Comparison of ENCODE assay signal across 13 mouse cellular contexts in the genomic region with DNA sequence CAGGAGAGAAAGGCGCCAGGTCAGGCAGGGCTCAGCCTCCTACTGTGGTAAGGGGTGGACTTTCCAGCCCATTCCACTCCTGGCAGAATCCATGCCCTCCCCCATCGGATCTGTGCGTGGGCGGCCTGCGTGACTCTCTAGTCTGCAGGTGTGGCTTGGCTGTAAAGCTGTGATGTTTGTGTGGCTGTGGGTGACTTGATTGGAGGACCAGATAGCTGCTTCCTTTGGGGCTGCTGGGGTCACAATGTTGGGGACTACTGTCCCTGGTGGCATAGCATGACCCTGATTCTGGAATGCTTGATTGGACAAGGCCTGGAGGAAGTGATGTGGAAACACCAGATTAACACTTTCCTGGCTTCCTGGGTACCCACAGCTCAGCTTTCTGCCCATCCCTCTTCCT. TPM values are rescaled to one million over a fixed set of nuclear protein-coding genes. Genes with fewer than 3 reads are reported as not detected.
DNase-seq lines count a peak whose midpoint lies in the region; ATAC-seq and TF ChIP-seq lines count a peak whose summit lies in the region.
"Had no signal": no experiment of that assay in that cellular context is flagged by ENCODE, and none has a peak within 500 bp of the region (broad histone marks: within the 10 kb centered on the region; RNA-seq: fewer than 3 reads in every experiment).

No protein-coding gene starts in this region.

- no peaks in the 10 kb centered on the region for H3K36me3 ChIP-seq in forebrain, embryonic 14.5 days (ENCODE audit: control insufficient read depth, insufficient read depth, low read length)
- no peaks in the 10 kb centered on the region for H3K36me3 ChIP-seq in limb, embryonic 12.5 days
- H3K36me3 ChIP-seq: heart, embryonic 13.5 days had no signal

- H3K4me3 ChIP-seq in left cerebral cortex, adult 2 months = peak overlapping the region; percentile 73
- H3K4me3 ChIP-seq in forebrain, embryonic 14.5 days (ENCODE audit: low read depth, low read length) = peak overlapping the region; percentile 64
- 0 out of 2 replicates have a peak overlapping the region, but pooled peaks have one; percentile 66 for H3K4me3 ChIP-seq in limb, embryonic 12.5 days (replicated peaks)

- no peak for ATAC-seq in forebrain, embryonic 14.5 days
- ATAC-seq in limb, embryonic 12.5 days (ENCODE audit: insufficient number of reproducible peaks, insufficient read depth, low FRiP score, low TSS enrichment, low read depth) = no peak
- ATAC-seq: activated CD4-positive, CD25-positive, alpha-beta regulatory T cell, adult 4 months had no signal

- 28% methylated on average over 5 of the region's 5 CpGs for WGBS in forebrain, embryonic 14.5 days
- 41% methylated on average over 5 of the region's 5 CpGs for WGBS in limb, embryonic 12.5 days

- H3K27me3 ChIP-seq in forebrain, embryonic 14.5 days (replicated peaks; ENCODE audit: control insufficient read depth, insufficient read depth, low read length) = no peaks in the 10 kb centered on the region
- H3K27me3 ChIP-seq in limb, embryonic 12.5 days = peaks cover 37% of the 10 kb centered on the region

- intact Hi-C loops in left cerebral cortex, adult 2 months (cut with DNase I) = loop anchor here (5.0 kb wide), 1 partner anchor 176 kb away; a partner anchor contains a TSS

- no peak for TF ChIP-seq CTCF in left cerebral cortex, adult 2 months (IDR thresholded peaks at IDR 0.05)

- no peaks in the 10 kb centered on the region for H3K9me3 ChIP-seq in forebrain, embryonic 14.5 days (replicated peaks; ENCODE audit: control insufficient read depth, low read length)
- no peaks in the 10 kb centered on the region for H3K9me3 ChIP-seq in limb, embryonic 12.5 days
- H3K9me3 ChIP-seq: heart, embryonic 13.5 days had no signal

- peaks cover 9% of the 10 kb centered on the region; the same call in 1 of the 2 replicates for H3K4me1 ChIP-seq in forebrain, embryonic 14.5 days (ENCODE audit: control insufficient read depth, insufficient read depth, low read length)
- H3K4me1 ChIP-seq in limb, embryonic 12.5 days (replicated peaks) = peaks cover 6% of the 10 kb centered on the region; the same call in 1 of the 2 replicates

- H3K9ac ChIP-seq in forebrain, embryonic 14.5 days (ENCODE audit: low read length) = peak overlapping the region; percentile 94
- no peak overlapping the region for H3K9ac ChIP-seq in limb, embryonic 12.5 days (replicated peaks)
- H3K9ac ChIP-seq: heart, embryonic 13.5 days; lung, embryonic 14.5 days had no signal

- DNase-seq in left cerebral cortex, adult 2 months (ENCODE audit: extremely low spot score in 1 of 2, low spot score in 2 of 2) = peak; percentile 49 to 59
- DNase-seq in left cerebral cortex, adult 11 months (ENCODE audit: low spot score) = no peak
- no peak for DNase-seq in forebrain, embryonic 14.5 days (ENCODE audit: low spot score)
- peak; percentile 59 for DNase-seq in retina, embryonic 14.5 days (ENCODE audit: low spot score)
- no peak for DNase-seq in natural killer cell, adult 2 months (ENCODE audit: low spot score in 2 of 2)
- DNase-seq in heart, adult 9 months (ENCODE audit: low spot score in 2 of 2) = no peak
- DNase-seq in lung, adult 18-20 months = no peak
- DNase-seq: lung, embryonic 14.5 days had no signal

- H3K4me2 ChIP-seq in forebrain, embryonic 14.5 days (ENCODE audit: low read length) = peak overlapping the region; percentile 74
- H3K4me2 ChIP-seq in limb, embryonic 12.5 days = peak overlapping the region; percentile 78; the same call in 1 of the 2 replicates

- peak overlapping the region; percentile 94 for H3K27ac ChIP-seq in left cerebral cortex, adult 2 months
- peak overlapping the region; percentile 84; the same call in 1 of the 2 replicates for H3K27ac ChIP-seq in forebrain, embryonic 14.5 days (ENCODE audit: low read depth, low read length)
- H3K27ac ChIP-seq in limb, embryonic 12.5 days = no peak overlapping the region
- H3K27ac ChIP-seq: heart, embryonic 13.5 days had no signal

RNA-seq across cellular contexts. Expression of a gene that starts 1.2 kb away (rescaled TPM):
- total RNA-seq in left cerebral cortex, adult 2 months (2021) = 10 to 100 TPM; 24.4 to 27.3 TPM
- 4.6 and 5.1 TPM in 2 replicates for polyA plus RNA-seq in forebrain, embryonic 14.5 days (2014; fragmentation: Nextera tagmentation; extraction: Ambion mirVana)
- 1.4 and 1.7 TPM in 2 replicates for polyA plus RNA-seq in limb, embryonic 12.5 days (2016; fragmentation: Nextera tagmentation; extraction: Ambion mirVana)
- polyA plus RNA-seq: activated CD4-positive, CD25-positive, alpha-beta regulatory T cell, adult 4 months; thymus, postnatal 0 days had no signal

RNA-seq across cellular contexts. Expression of a gene that starts 17.1 kb away (rescaled TPM):
- not detected for total RNA-seq in left cerebral cortex, adult 2 months (2021)
- polyA plus RNA-seq in forebrain, embryonic 14.5 days (2014; fragmentation: Nextera tagmentation; extraction: Ambion mirVana) = not detected in 2 replicates
- polyA plus RNA-seq in limb, embryonic 12.5 days (2016; fragmentation: Nextera tagmentation; extraction: Ambion mirVana) = not detected in 2 replicates
- total RNA-seq: layer of hippocampus, adult 18-20 months had no signal
- polyA plus RNA-seq: activated CD4-positive, CD25-positive, alpha-beta regulatory T cell, adult 4 months; heart, embryonic 13.5 days; lung, embryonic 14.5 days; thymus, postnatal 0 days had no signal

RNA-seq across cellular contexts. Expression of a gene that starts 25.7 kb away (rescaled TPM):
- total RNA-seq in left cerebral cortex, adult 2 months (2021) = 1 to 10 TPM in 1 of 2 experiments, under 1 TPM in 1; 0.89 to 1.2 TPM
- 3.2 and 6.5 TPM in 2 replicates for polyA plus RNA-seq in forebrain, embryonic 14.5 days (2014; fragmentation: Nextera tagmentation; extraction: Ambion mirVana)
- 1.8 and 3.7 TPM in 2 replicates for polyA plus RNA-seq in limb, embryonic 12.5 days (2016; fragmentation: Nextera tagmentation; extraction: Ambion mirVana)

RNA-seq across cellular contexts. Expression of a gene that starts 44.7 kb away (rescaled TPM):
- total RNA-seq in left cerebral cortex, adult 2 months (2021) = under 1 TPM in 1 of 2 experiments, not detected in 1; 0.89 TPM
- not detected in 2 replicates for polyA plus RNA-seq in forebrain, embryonic 14.5 days (2014; fragmentation: Nextera tagmentation; extraction: Ambion mirVana)
- 1.1 TPM in 1 of 2 replicates, not detected in the other for polyA plus RNA-seq in limb, embryonic 12.5 days (2016; fragmentation: Nextera tagmentation; extraction: Ambion mirVana)
- polyA plus RNA-seq: activated CD4-positive, CD25-positive, alpha-beta regulatory T cell, adult 4 months; lung, embryonic 14.5 days; thymus, postnatal 0 days had no signal

RNA-seq across cellular contexts. Expression of a gene that starts 44.8 kb away (rescaled TPM):
- total RNA-seq in left cerebral cortex, adult 2 months (2021) = 10 to 100 TPM; 58.2 TPM
- 156 and 182 TPM in 2 replicates for polyA plus RNA-seq in forebrain, embryonic 14.5 days (2014; fragmentation: Nextera tagmentation; extraction: Ambion mirVana)
- 236 and 240 TPM in 2 replicates for polyA plus RNA-seq in limb, embryonic 12.5 days (2016; fragmentation: Nextera tagmentation; extraction: Ambion mirVana)

Comparison
In these comparisons a context has a peak if more than half of its experiments do, and no peak if none do; other contexts are left out.
1. DNase-seq: peak in left cerebral cortex, adult 2 months (2 of 2) and retina, embryonic 14.5 days (single experiment); none in left cerebral cortex, adult 11 months (single experiment), forebrain, embryonic 14.5 days (single experiment), natural killer cell, adult 2 months (0 of 2), heart, adult 9 months (0 of 2) and lung, adult 18-20 months (0 of 2).
2. Peak in every context shown above with its lines, with median percentiles within 50 percentile points of each other: H3K4me3 ChIP-seq.